Mouse (Mus musculus): ENCODE results near the gene Oosp3. TPM values are rescaled to one million over a fixed set of nuclear protein-coding genes. Genes with fewer than 3 reads are reported as not detected.
A peak's percentile ranks its signal among the peaks of the same experiment; 100 is the strongest.

Oosp3 gene
- total and polyA plus RNA-seq, 3 experiments: not detected

- Histone ChIP-seq H3K4me1 (ENCODE audit: control insufficient read depth in 1 of 2, insufficient read depth in 2 of 2, low read length in 2 of 2) (peaks cover 13 to 16% of the 10 kb centered on the region in 2 experiments), H3K36me3 (ENCODE audit: control insufficient read depth in 1 of 2, insufficient read depth in 2 of 2, low read length in 2 of 2) (peaks cover 0 to 12% of the 10 kb centered on the region in 2 experiments; a peak in 2 of 4 replicates), H3K79me2 (ENCODE audit: control insufficient read depth, insufficient read depth, low read length, poor library complexity) (no peaks in the 10 kb centered on the region), H3K27ac (ENCODE audit: control insufficient read depth, low read depth, low read length) (no peak overlapping the region), H3K27me3 (ENCODE audit: control insufficient read depth in 1 of 2, insufficient read depth in 2 of 2, low read length in 2 of 2) (no peaks in the 10 kb centered on the region), H3K9ac (ENCODE audit: control insufficient read depth, low read depth, low read length, poor library complexity, severe bottlenecking) (no peak overlapping the region), H3K4me3 (ENCODE audit: control insufficient read depth in 1 of 2, insufficient read depth in 1 of 2, low read depth in 2 of 2, low read length in 2 of 2) (no peak overlapping the region), H3K9me3 (replicated peaks; ENCODE audit: insufficient read depth, low read length) (no peaks in the 10 kb centered on the region)
- peak; percentile 37 for DNase-seq (ENCODE audit: low read depth, low spot score)
- no peak for TF ChIP-seq USF2 (IDR thresholded peaks at IDR 0.05; ENCODE audit: borderline replicate concordance in 1 of 2, insufficient read depth in 1 of 2, low read depth in 1 of 2, low read length in 2 of 2)
- no peak for TF ChIP-seq MYC (IDR thresholded peaks at IDR 0.05; ENCODE audit: low read depth, low read length)
- no peak for TF ChIP-seq MEF2A (IDR thresholded peaks at IDR 0.05; ENCODE audit: extremely low read depth, insufficient replicate concordance, low read depth, low read length, poor library complexity, severe bottlenecking)
- TF ChIP-seq CHD1 (IDR thresholded peaks at IDR 0.05; ENCODE audit: low read depth, low read length): no peak
- TF ChIP-seq UBTF (IDR thresholded peaks at IDR 0.05; ENCODE audit: borderline replicate concordance, insufficient read depth, low read depth, low read length): no peak
- no peak for TF ChIP-seq BHLHE40 (IDR thresholded peaks at IDR 0.05; ENCODE audit: borderline replicate concordance, low read depth, low read length)
- peak; percentile 51; the same call in 1 of the 2 replicates for TF ChIP-seq TCF12 (IDR thresholded peaks at IDR 0.05; ENCODE audit: low read depth, low read length)
- TF ChIP-seq ZKSCAN1 (IDR thresholded peaks at IDR 0.05; ENCODE audit: low read depth, low read length): no peak
- peak; percentile 55 for TF ChIP-seq GATA1 (IDR thresholded peaks at IDR 0.05; ENCODE audit: low read depth, low read length)
- no peak for TF ChIP-seq NRF1 (IDR thresholded peaks at IDR 0.05; ENCODE audit: insufficient read depth, low read depth, low read length, poor library complexity, severe bottlenecking)
- peak; percentile 32; the same call in 1 of the 2 replicates for TF ChIP-seq ETS1 (IDR thresholded peaks at IDR 0.05; ENCODE audit: low read depth, low read length)
- no peak for TF ChIP-seq POLR2A (IDR thresholded peaks at IDR 0.05; ENCODE audit: control insufficient read depth in 1 of 2, insufficient read depth in 1 of 2, low read depth in 1 of 2, low read length in 2 of 2, poor library complexity in 1 of 2)
- TF ChIP-seq SIN3A (IDR thresholded peaks at IDR 0.05; ENCODE audit: low read length): no peak
- TF ChIP-seq JUND (IDR thresholded peaks at IDR 0.05; ENCODE audit: low read depth, low read length): no peak
- TF ChIP-seq MAX (IDR thresholded peaks at IDR 0.05; ENCODE audit: low read length): no peak
- TF ChIP-seq ELF1 (IDR thresholded peaks at IDR 0.05; ENCODE audit: low read depth, low read length): no peak
- TF ChIP-seq POLR2AphosphoS5 (IDR thresholded peaks at IDR 0.05; ENCODE audit: borderline replicate concordance, low read depth, low read length): no peak
- TF ChIP-seq EP300 (IDR thresholded peaks at IDR 0.05; ENCODE audit: low read depth in 1 of 2, low read length in 2 of 2): peak; percentile 38 to 74; a peak in 2 of 4 replicates
- TF ChIP-seq RCOR1 (IDR thresholded peaks at IDR 0.05; ENCODE audit: low read depth, low read length): 0 out of 2 replicates have a peak, but pooled peaks have one; percentile 15
- TF ChIP-seq MAZ (IDR thresholded peaks at IDR 0.05; ENCODE audit: low read depth, low read length): no peak
These were observed 33.4 kb downstream of the Oosp3 start for GRCm38 (mm10) chr19:11730278-11730677.

All from MEL (cell line).